Mouse (Mus musculus) testis, adult 2 months (tissue): ENCODE data around the gene Tbx10.

Experiments used
- CTCF ChIP-seq: fragments of 200-500 bp; IDR thresholded peaks from 2 replicates; pipeline ENCODE4 v1.5.1; 2012; ENCODE audit warnings: low read depth, mild to moderate bottlenecking, inconsistent platforms, low read length, moderate library complexity; ENCODE audit not compliant: control insufficient read depth, insufficient read depth, insufficient replicate concordance
- POLR2A ChIP-seq: fragments of 200-500 bp; IDR thresholded peaks from 2 replicates; pipeline ENCODE4 v1.6.1; 2012; ENCODE audit warnings: low read depth, mild to moderate bottlenecking, inconsistent platforms, low read length, moderate library complexity; ENCODE audit not compliant: control insufficient read depth

DNA sequence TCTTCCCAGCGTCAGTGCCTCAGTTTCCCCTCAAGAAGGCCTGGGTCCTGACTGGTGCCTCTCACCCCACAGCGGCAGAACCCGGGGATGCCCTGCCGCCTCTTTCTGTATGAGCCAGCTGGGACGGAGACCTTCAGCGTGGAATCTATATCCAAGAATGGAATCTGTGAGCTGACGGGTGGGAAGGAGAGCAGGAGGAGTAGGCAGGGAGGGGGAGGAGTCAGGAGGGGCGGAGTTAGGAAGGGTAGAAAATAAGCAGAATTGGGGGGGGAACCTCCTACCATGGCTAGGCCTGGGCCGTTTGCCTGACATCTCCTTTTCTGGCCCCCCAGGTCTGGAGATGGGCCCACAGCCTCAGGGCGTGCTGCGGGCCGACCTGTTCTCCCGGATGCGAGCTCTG lies 4.5 kb upstream of the Tbx10 start:
- TF ChIP-seq CTCF (no peak), POLR2A (no peak)
